Mouse (Mus musculus): ENCODE results near the gene Gde1.

Gde1 gene

GRCm38 (mm10) chr7:118706051-118706450, 473 bp upstream of the Gde1 start:
- no peak for DNase-seq

GRCm38 (mm10) chr7:118704001-118704850, 1.4 kb downstream of the Gde1 start:
- DNase-seq = no peak

- no peak for DNase-seq
Observed at GRCm38 (mm10) chr7:118703144-118703561, 2.4 kb downstream of the Gde1 start.

- no peak for DNase-seq
Observed at GRCm38 (mm10) chr7:118698882-118699281, 6.7 kb downstream of the Gde1 start.

GRCm38 (mm10) chr7:118697168-118697567, 8.4 kb downstream of the Gde1 start:
- no peak for DNase-seq

GRCm38 (mm10) chr7:118696146-118696545, 9.4 kb downstream of the Gde1 start:
- no peak for DNase-seq

GRCm38 (mm10) chr7:118691287-118691686, 14.3 kb downstream of the Gde1 start:
- no peak for DNase-seq

GRCm38 (mm10) chr7:118689088-118689487, 16.5 kb downstream of the Gde1 start:
- DNase-seq = peak; percentile 66

- DNase-seq = peak; percentile 76
Observed at GRCm38 (mm10) chr7:118688199-118688598, 17.4 kb downstream of the Gde1 start.

- no peak for DNase-seq
Observed at GRCm38 (mm10) chr7:118676826-118677225, 28.8 kb downstream of the Gde1 start.

GRCm38 (mm10) chr7:118670142-118670541, 35.4 kb downstream of the Gde1 start:
- DNase-seq = no peak

- DNase-seq = no peak
Observed at GRCm38 (mm10) chr7:118667773-118668172, 37.8 kb downstream of the Gde1 start.

GRCm38 (mm10) chr7:118656730-118657129, 48.8 kb downstream of the Gde1 start:
- no peak for DNase-seq

- no peak for DNase-seq
Observed at GRCm38 (mm10) chr7:118652572-118653295, 52.8 kb downstream of the Gde1 start.

- no peak for DNase-seq
Observed at GRCm38 (mm10) chr7:118650891-118651290, 54.7 kb downstream of the Gde1 start.

- no peak for DNase-seq
Observed at GRCm38 (mm10) chr7:118650119-118650518, 55.5 kb downstream of the Gde1 start.

GRCm38 (mm10) chr7:118649328-118649727, 56.2 kb downstream of the Gde1 start:
- DNase-seq = no peak

GRCm38 (mm10) chr7:118646237-118646636, 59.3 kb downstream of the Gde1 start:
- DNase-seq = no peak

Measured in layer of hippocampus, adult 9-11 months (tissue).